Mouse (Mus musculus) heart, adult 2 months (tissue): ENCODE results near the gene Gm44965.
A peak's percentile ranks its signal among the peaks of the same experiment; 100 is the strongest.

Experiments used
- CTCF ChIP-seq: fragments of 200-600 bp; IDR thresholded peaks from 2 replicates; pipeline ENCODE4 v1.8.1; 2022; ENCODE audit warnings: antibody characterized with exemption, mild to moderate bottlenecking, moderate library complexity
- EP300 ChIP-seq: fragments of 200-500 bp; IDR thresholded peaks from 2 replicates; pipeline ENCODE4 v1.6.1; 2011; ENCODE audit warnings: low read depth, low read length, control low read depth; ENCODE audit not compliant: insufficient read depth

GRCm38 (mm10) chr6:48546271-48546670 lies 47.5 kb upstream of the Gm44965 start:
- TF ChIP-seq EP300 (no peak), CTCF (peak; percentile 53)
